Mouse (Mus musculus): ENCODE measurements around the gene Plekhm2. TPM values are rescaled to one million over a fixed set of nuclear protein-coding genes. Genes with fewer than 3 reads are reported as not detected.

The Plekhm2 gene
- total RNA-seq (2022): 10 to 100 TPM; 89.6 to 98.5 (median 95.2) TPM

DNA sequence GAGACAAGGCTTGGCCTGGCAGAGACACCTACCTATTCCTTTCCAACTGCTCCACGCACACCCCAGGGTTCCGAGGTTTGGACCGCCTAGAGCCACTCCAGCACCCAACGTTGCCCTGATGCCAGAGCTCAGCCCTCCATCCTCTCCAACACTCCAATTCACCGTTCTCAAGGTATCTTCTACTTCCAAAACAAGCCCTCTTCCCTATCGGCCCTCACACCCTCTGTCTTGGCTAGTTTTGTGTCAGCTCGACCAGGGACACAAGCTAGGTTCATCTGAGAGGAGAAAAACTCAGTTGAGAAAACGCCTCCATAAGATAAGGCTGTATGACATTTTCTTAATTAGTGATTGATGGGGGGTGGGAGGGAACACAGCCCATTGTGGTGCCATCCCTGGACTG, at the start of gene Plekhm2:
Gene Plekhm2, minus strand, starts transcription at position 101 of the 400 bp plus-strand sequence.
- DNase-seq (ENCODE audit: low spot score in 2 of 2): no peak

DNA sequence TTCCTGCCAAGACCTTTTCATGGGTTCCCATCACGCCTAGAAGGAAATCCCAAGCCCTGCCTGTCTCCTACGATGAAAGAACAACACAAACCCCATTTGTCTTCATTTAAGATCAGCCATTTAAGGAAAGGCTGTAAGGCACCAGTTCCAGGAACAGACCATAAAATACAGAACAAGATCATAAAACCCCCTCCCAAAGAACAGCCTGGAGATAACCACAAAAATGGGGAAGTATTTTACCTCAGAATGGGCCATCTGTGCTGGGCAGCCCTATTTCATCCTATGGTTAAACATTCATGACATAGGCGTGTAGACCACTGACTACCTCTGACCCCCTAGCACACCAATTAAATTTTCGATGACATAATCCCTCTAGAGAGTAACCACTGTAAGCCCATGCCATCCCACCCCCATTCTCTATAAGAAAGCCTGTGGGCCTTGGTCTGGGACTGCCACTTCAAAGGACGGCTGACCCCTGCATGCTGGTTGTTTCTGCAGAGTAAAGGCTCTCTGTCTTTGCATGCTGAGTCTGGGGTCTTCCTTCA, 49.0 kb upstream of the Plekhm2 start:
- no peak for DNase-seq (ENCODE audit: low spot score in 2 of 2)

DNA sequence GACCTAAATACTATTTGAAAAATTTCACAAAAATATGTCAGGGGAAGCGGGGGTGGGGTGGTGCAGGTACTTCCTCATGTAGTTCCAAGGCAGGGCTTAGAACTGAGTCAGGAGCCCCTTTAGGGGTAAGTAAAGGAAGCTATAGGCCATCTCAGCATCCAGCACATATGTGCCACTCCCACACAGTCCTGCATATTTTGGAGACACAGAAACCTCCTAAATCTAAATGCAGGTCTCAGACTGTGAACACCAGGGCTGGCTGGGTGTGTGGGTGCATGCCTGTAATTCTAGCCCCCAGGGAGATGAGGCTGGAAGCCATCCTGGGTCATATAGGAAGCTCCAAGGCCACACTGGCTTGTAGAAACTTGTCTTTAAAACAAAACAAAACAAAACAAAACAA, 46.6 kb upstream of the Plekhm2 start:
- no peak for DNase-seq (ENCODE audit: low spot score in 2 of 2)

DNA sequence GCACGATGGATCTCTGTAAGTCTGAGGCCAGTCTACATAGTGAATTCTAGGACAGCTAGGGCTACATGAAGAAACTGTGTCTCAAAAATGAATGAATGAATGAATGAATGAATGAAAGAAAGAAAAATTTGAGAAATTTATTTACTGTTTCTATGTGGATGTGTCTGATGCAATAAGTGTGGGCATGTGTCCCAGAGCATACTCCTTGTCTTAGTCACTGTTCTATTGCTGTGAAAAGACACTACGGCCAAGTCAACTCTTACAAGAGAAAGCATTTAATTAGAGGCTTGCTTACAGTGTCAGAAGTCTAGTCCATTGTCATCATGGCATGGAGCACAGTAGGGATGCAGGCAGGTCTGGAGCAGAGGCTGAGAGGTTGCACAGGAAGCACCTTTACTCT, 44.3 kb upstream of the Plekhm2 start:
- no peak for DNase-seq (ENCODE audit: low spot score in 2 of 2)

DNA sequence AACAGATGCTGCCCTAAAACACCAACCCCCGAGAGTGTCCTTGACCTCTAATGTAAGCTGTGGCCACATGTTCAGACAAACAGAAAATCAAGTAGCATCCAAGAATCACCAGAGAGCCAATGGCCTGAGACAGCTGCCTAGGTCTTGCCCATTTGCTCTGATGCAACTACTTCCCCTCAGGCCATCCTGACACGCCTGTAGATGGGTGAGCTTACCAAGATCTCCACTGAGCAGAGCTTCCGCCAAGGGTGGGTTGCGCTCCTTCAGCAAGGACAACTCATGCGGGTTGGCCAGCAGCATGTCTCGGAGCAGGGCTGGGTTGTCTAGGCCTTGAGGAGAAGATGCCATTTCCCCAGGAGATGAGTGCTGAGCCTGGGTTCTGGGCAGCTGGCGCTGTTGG, 43.3 kb upstream of the Plekhm2 start:
- no peak for DNase-seq (ENCODE audit: low spot score in 2 of 2)

GRCm38 (mm10) chr4:141705331-141705730, 40.6 kb upstream of the Plekhm2 start:
- DNase-seq (ENCODE audit: low spot score in 2 of 2): peak; percentile 85 to 86

GRCm38 (mm10) chr4:141704625-141705024, 39.9 kb upstream of the Plekhm2 start:
- no peak for DNase-seq (ENCODE audit: low spot score in 2 of 2)

DNA sequence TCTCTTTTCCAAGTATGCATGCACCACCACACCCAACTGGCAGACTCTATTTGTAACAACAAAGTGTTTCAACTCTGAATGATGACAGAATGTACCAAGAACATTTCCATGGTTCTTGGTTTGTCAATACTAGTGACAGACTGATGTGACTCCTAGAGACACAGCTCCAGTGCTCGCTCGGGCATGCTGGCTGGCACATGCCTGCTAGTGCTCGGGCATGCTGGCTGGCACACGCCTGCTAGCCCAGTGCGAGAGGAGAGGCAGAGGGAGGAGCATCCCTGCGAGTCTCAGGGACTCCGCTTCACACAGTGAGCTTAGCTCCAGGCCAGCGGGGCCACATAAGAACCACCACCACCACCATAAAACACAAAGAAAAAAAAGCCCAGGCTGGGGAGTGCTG, 30.0 kb upstream of the Plekhm2 start:
- no peak for DNase-seq (ENCODE audit: low spot score in 2 of 2)

- DNase-seq (ENCODE audit: low spot score in 2 of 2): no peak
Observed at GRCm38 (mm10) chr4:141688505-141688904, 23.8 kb upstream of the Plekhm2 start.

DNA sequence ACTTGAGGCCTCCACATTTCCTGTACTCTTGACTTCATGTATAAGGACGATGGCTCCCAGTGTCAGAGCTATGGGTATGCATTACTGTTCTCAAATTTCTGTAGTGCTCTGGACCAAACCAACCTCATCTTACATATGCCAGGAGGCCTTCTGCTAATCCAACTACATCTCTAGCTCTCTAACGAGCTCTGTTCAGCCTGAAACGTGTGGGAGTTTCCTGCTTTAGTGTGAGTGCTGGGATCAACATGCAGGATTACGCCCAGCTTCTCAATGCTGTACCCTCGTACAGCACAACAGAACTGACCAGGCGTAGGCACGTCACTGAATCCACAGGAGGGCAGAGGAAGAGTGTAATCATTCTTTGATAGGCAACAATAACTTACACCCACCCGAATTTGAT, 21.8 kb upstream of the Plekhm2 start:
- peak in 1 of 2 experiments; percentile 19 for DNase-seq (ENCODE audit: low spot score in 2 of 2)

- DNase-seq (ENCODE audit: low spot score in 2 of 2): no peak
Observed at GRCm38 (mm10) chr4:141686093-141686492, 21.4 kb upstream of the Plekhm2 start.

GRCm38 (mm10) chr4:141685499-141685898, 20.8 kb upstream of the Plekhm2 start, which contains the start of gene Rsc1a1:
TSS of gene Rsc1a1 (minus strand) at chr4:141685599.
- no peak for DNase-seq (ENCODE audit: low spot score in 2 of 2)

GRCm38 (mm10) chr4:141682706-141683230, 18.1 kb upstream of the Plekhm2 start:
- no peak for DNase-seq (ENCODE audit: low spot score in 2 of 2)

DNA sequence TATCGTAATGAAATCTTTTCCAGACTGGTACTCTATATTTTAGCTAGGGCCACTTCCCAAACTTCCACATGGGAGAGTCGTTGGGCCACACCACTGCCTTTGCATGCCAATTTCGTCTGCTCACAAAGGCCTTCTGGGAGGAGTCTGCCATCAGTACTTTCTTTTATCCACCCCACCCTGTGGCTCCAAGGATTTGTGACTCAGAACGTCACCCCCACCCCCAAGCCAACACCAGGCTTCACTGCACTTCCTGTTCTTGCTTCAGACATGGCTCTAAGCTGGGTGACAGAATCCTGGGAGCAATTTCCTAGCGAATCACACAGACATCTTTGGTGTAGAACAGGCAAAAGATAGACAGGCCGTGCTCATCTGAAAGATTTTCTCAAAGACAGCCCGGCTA, 17.1 kb upstream of the Plekhm2 start:
- no peak for DNase-seq (ENCODE audit: low spot score in 2 of 2)

- DNase-seq (ENCODE audit: low spot score in 2 of 2): no peak
Observed at GRCm38 (mm10) chr4:141680892-141681291, 16.2 kb upstream of the Plekhm2 start.

DNA sequence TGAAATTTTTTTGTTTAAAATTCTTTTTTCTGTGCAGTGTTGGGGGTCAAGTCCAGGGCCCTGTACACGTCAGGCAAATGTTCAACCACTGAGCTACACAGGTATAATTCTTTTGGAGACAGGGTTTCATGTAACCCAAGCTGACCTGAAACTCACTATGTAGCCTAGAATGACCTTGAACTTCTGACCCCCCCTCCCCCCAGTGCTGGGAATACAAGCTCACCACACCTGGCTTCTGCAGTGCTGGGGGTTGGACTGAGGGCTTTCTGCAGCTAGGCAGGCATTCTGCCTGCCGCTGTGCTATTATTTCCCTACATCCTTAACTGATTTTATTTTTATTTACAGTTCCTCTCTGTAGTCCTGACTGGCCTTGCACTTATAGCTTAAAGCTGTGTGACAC, 14.3 kb upstream of the Plekhm2 start:
- no peak for DNase-seq (ENCODE audit: low spot score in 2 of 2)

DNA sequence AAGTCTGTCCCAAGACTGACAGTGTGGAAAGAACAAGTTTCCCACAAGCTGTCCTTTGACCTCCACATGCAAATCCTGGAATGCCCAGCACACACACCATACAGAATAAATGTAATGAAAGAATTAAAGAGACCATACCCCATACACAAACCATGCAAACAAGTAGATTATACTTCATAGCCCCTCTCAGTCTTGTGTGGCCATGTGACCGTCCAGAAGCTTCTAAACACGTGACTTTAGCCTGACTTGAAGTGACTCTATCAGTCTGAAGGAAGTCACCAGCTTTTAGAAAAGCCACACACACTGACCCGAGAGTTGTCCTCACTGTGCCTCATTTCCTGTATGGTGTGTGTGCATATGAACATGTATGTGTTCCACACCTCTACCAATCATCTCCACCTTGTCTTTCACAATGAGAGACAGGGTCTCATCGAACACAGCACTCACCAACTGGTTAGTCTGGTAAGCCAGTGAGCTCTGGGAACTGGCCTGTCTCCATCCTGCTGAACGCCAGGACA, 11.8 kb upstream of the Plekhm2 start:
- no peak for DNase-seq (ENCODE audit: low spot score in 2 of 2)

- no peak for DNase-seq (ENCODE audit: low spot score in 2 of 2)
Observed at GRCm38 (mm10) chr4:141672325-141672724, 7.6 kb upstream of the Plekhm2 start.

DNA sequence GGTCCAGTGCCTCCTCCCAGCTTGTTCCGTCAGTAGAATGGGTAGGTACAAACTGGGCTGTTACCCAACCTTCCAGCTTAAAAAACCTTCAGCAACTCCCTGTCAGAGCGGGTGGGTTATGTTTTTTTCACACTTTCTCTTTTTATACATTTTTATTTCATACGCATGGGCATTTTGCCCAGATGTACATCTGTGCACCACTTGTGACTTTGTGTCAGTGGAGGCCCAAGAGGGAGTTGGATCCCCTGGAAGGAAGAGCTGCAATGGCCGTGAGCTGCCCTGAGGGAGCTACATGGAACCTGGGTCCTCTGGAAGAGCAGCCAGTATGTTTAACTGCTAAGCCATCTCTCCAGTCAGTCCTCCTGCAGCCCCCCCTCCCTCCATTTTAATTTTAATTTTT, 6.7 kb upstream of the Plekhm2 start:
- DNase-seq (ENCODE audit: low spot score in 2 of 2): no peak

DNA sequence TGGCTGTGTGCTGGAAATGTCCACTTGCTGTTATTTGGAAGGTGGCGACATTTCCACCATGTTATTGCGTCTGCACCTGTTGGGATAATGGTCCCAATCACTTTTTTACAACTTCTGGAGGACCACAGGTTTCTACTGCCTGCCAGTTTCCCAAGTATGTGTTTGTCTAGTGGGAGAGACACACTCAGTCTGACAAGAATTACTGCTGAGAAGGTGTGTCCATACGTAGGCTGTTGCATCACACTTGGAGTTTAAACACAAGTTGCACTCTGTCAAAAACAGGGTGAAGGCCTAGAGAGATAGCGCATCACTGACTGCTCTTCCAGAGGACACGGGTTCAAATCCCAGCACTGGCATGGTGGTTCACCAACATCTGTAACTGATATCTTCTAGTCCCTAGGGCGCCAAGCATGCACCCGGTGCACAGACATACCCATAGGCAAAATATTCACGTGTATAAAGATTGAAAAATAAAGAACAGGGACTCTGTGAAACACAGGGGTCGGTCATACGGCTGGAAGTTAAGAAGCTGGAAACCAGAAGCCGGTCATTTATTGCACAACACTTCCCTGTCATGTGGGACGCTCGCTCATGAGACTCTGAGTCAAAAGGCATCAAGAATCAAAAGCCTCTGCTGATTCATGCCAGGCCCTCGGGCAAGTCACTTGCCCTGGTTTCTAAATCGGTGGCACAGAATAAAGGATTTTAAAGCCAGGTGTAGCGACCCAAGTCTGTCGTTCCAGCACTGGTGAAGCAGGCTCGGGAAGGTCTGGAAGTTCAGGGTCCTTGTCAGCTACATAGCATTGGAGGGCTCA, 5.4 kb upstream of the Plekhm2 start:
- no peak for DNase-seq (ENCODE audit: low spot score in 2 of 2)

GRCm38 (mm10) chr4:141664011-141664745, 521 bp downstream of the Plekhm2 start:
- DNase-seq (ENCODE audit: low spot score in 2 of 2): peak in 1 of 2 experiments; percentile 58

All from layer of hippocampus, adult 8-10 months (tissue).